Mouse (Mus musculus) heart, adult 2 months (tissue): ENCODE results near the gene Zdhhc23. TPM values are rescaled to one million over a fixed set of nuclear protein-coding genes. Genes with fewer than 3 reads are reported as not detected.

Experiments used
- DNase-seq, 2 experiments: peaks; one replicate each; pipeline ENCODE4 v3.0.0; 2021
- H3K27ac ChIP-seq: fragments of 200-600 bp; 2 replicates; pipeline ENCODE4 v1.8.1; 2022
- H3K27me3 ChIP-seq: fragments of 200-500 bp; 2 replicates; pipeline ENCODE4 v1.6.1; 2012; ENCODE audit warnings: mild to moderate bottlenecking, low read length, inconsistent platforms, mixed read lengths; ENCODE audit not compliant: control insufficient read depth, insufficient read depth
- H3K36me3 ChIP-seq: fragments of 200-500 bp; 2 replicates; pipeline ENCODE4 v1.6.1; 2012; ENCODE audit warnings: low read length, inconsistent platforms; ENCODE audit not compliant: control insufficient read depth, insufficient read depth
- H3K4me1 ChIP-seq: fragments of 200-500 bp; 2 replicates; pipeline ENCODE4 v1.6.1; 2011; ENCODE audit warnings: low read length; ENCODE audit not compliant: control insufficient read depth, insufficient read depth
- H3K4me3 ChIP-seq: fragments of 200-600 bp; 2 replicates; pipeline ENCODE4 v1.8.1; 2022
- H3K79me2 ChIP-seq: fragments of 200-500 bp; replicated peaks from 2 replicates; pipeline ENCODE4 v1.6.1; 2012; ENCODE audit warnings: mild to moderate bottlenecking, inconsistent platforms, low read length, moderate library complexity, mixed read lengths; ENCODE audit not compliant: control insufficient read depth, insufficient read depth
- H3K9ac ChIP-seq: fragments of 200-500 bp; 2 replicates; pipeline ENCODE4 v1.6.1; 2012; ENCODE audit warnings: low read depth, mild to moderate bottlenecking, control low read depth, inconsistent platforms, low read length, mixed read lengths
- CTCF ChIP-seq: fragments of 200-600 bp; IDR thresholded peaks from 2 replicates; pipeline ENCODE4 v1.8.1; 2022; ENCODE audit warnings: antibody characterized with exemption, mild to moderate bottlenecking, moderate library complexity
- EP300 ChIP-seq: fragments of 200-500 bp; IDR thresholded peaks from 2 replicates; pipeline ENCODE4 v1.6.1; 2011; ENCODE audit warnings: low read depth, low read length, control low read depth; ENCODE audit not compliant: insufficient read depth
- POLR2A ChIP-seq: fragments of 200-500 bp; IDR thresholded peaks from 2 replicates; pipeline ENCODE4 v1.6.1; 2011; ENCODE audit warnings: mild to moderate bottlenecking, low read depth, low read length, control low read depth; ENCODE audit not compliant: insufficient read depth
- WGBS: fragments of 180-500 bp; shearing (Covaris S2); methylation state at CpG from one replicate; pipeline ENCODE4 v1.1.7; 2018; 5-methylcytosine and 5-hydroxymethylcytosine counted together
- intact Hi-C: fragments of 180-260 bp; cut with DNase I; formaldehyde crosslinking; loops from one replicate; pipeline ENCODE4 v1.15.1; 2025
- polyA plus RNA-seq: library from polyadenylated mRNA; depleted of rRNA; stranded (reverse); fragments of >200 nt; gene quantifications from 2 replicates; pipeline ENCODE4 v1.2.3, GENCODE M21; 2012
- total RNA-seq, 2 experiments: library from RNA; stranded (reverse); gene quantifications; 2 replicates each; pipeline ENCODE4 v1.2.3; 2021

Zdhhc23 gene
- total and polyA plus RNA-seq, 3 experiments: 0.25 to 0.42 (median 0.27) TPM

DNA sequence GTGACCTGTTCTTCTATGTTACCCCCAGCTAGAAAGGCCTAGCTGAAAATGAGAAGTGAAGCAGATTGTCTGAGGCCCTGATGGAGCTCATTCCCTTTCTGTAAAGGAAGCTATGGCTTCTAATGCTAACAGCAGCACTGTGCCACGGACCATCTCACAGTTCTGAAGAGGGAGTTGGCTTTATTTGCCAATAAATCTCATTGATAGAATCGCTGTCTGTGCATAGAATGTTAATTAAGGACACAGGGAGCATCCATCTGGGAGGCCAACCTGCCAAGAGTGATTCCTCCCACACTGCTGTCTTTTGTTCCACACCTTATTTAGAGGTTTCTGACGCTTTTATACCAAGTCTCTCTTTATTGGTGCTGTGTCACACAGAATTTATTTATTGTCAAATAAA, 48.1 kb downstream of the Zdhhc23 start:
- DNase-seq: no peak
- Histone ChIP-seq H3K27ac (no peak overlapping the region), H3K9ac (no peak overlapping the region), H3K4me3 (no peak overlapping the region), H3K27me3 (no peaks in the 10 kb centered on the region), H3K4me1 (no peaks in the 10 kb centered on the region; the same call in 1 of the 2 replicates), H3K36me3 (no peaks in the 10 kb centered on the region), H3K79me2 (no peaks in the 10 kb centered on the region)
- intact Hi-C loops: no loop called here
- WGBS: 89% methylated on average over 3 of the region's 3 CpGs
- TF ChIP-seq CTCF (no peak), EP300 (no peak), POLR2A (no peak)

DNA sequence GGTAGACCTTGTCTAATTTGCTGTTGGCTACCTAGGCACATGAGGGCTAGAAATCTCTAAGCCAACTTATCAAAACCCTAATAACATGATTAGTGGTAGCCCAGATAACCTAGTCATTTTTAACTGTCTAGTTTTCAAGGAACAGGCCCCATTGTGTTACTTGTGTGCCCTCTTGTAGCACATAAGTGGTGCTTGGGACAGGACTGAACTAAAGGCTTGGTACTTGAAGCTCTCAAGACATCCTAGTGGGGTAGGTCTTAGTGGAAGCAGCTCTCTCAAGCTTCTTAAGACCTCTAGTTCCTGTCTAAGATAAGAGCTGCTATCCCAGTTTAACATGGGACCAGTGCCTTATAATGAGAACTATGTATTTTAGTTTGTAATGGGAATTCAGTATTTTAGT, 49.0 kb downstream of the Zdhhc23 start:
- intact Hi-C loops: no loop called here
- TF ChIP-seq CTCF: no peak
- no peak for TF ChIP-seq EP300
- TF ChIP-seq POLR2A: no peak
- DNase-seq: no peak
- Histone ChIP-seq H3K4me1 (no peaks in the 10 kb centered on the region; the same call in 1 of the 2 replicates), H3K4me3 (no peak overlapping the region), H3K9ac (no peak overlapping the region), H3K79me2 (no peaks in the 10 kb centered on the region), H3K27ac (no peak overlapping the region), H3K27me3 (no peaks in the 10 kb centered on the region), H3K36me3 (no peaks in the 10 kb centered on the region)

DNA sequence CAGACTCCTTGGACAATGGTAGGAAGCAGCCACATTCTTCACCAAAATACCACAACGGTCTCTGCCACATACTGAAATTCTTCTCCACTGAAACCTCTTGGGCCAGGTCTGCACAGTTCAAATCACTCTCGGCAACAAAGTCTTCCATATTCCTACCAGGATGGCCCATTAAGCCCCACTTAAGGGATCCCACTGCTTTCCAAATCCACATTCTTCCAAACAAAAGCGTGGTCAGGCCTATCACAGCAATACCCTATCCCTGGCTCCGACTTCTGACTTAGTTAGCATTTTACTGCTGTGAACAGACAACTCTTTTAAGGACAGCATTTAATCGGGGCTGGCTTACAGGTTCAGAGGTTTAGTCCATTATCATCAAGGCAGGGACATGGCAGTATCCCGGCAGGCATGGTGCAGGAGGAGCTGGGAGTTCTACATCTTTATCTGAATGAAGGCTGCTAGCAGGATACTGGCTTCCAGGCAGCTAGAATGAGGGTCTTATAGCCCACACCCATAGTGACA, 53.2 kb downstream of the Zdhhc23 start, which contains the start of gene Qtrt2:
Gene Qtrt2, minus strand, starts transcription at position 469 of the 519 bp plus-strand sequence.
- WGBS: 80% methylated on average over 6 of the region's 6 CpGs
- Histone ChIP-seq H3K79me2 (no peaks in the 10 kb centered on the region), H3K36me3 (no peaks in the 10 kb centered on the region), H3K9ac (no peak within 1 kb of the TSS), H3K4me1 (no peaks in the 10 kb centered on the region), H3K27me3 (no peaks in the 10 kb centered on the region), H3K27ac (no peak within 1 kb of the TSS), H3K4me3 (no peak within 1 kb of the TSS)
- DNase-seq: no peak
- no peak for TF ChIP-seq POLR2A
- TF ChIP-seq CTCF: no peak
- no peak for TF ChIP-seq EP300
- intact Hi-C loops: no loop called here

DNA sequence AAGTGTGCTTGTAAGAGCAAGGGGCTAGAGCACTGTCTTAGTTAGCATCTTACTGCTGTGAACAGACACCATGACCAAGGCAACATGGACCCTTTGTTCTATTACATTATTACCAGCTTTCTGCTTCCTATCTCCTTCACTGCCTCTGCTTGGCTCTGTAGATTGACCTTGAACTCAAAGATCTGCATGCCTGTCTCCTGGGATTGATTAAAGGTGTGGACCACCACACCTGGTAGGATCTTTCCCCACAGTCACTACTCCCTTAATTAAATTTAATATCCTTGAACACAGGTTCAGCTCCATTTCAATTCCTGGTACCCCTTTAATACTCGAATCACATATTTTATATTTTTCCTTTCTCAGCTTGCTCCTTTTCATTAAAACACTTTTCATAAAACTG, 53.7 kb downstream of the Zdhhc23 start:
- Histone ChIP-seq H3K36me3 (no peaks in the 10 kb centered on the region), H3K79me2 (no peaks in the 10 kb centered on the region), H3K27ac (no peak overlapping the region), H3K9ac (no peak overlapping the region), H3K27me3 (no peaks in the 10 kb centered on the region), H3K4me1 (no peaks in the 10 kb centered on the region), H3K4me3 (no peak overlapping the region)
- WGBS: 85% methylated on average over 1 of the region's 1 CpGs
- intact Hi-C loops: no loop called here
- TF ChIP-seq POLR2A (no peak), EP300 (no peak), CTCF (no peak)
- DNase-seq: no peak

DNA sequence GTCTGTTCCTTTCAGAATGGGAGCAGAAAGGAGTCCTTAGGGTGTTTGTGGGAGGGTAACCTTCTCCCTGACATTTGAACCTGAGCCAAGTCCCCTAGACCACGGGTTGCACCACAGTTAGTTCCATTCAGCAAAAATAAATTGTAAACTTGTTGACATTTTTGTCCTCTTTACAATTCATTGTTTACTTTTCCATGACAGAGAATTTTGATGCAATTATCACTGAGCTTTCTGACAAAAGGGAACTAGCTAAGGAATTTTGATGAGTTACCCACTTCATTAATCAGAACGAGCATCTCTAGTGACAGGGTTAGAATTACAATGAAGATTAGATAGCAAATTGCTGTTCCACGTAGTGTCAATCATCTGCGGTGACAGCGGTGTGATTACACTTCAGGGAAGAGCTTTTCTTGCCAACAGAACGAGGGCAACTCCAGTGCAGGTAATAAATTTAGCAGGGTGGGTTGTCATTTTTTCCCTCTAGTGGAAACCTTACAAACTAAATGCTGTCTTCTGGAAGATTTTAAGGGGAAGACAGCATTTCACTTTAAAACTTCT, 54.5 kb downstream of the Zdhhc23 start:
- Histone ChIP-seq H3K36me3 (no peaks in the 10 kb centered on the region), H3K27me3 (no peaks in the 10 kb centered on the region), H3K4me1 (no peaks in the 10 kb centered on the region), H3K27ac (no peak overlapping the region), H3K9ac (no peak overlapping the region), H3K4me3 (no peak overlapping the region), H3K79me2 (no peaks in the 10 kb centered on the region)
- WGBS: 48% methylated on average over 6 of the region's 6 CpGs
- intact Hi-C loops: no loop called here
- DNase-seq: no peak
- TF ChIP-seq POLR2A (no peak), EP300 (no peak), CTCF (no peak)

DNA sequence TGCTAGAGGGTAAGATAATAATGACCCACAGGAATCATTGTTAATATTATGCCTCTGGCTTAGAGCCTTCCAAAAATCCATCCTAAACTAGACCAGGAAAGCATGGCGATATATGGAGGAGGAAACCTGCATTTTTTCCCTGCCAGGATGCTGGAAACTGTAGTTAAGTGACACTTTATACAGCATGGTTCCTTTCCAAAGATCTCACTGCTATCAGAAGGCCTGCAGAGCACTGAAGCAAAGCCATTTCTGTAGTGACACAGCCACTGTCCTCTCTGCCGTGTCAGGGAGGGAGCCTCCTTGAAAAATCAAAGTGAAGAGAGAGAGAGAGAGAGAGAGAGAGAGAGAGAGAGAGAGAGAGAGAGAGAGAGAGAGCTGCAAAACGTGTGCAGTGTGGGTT, 57.0 kb downstream of the Zdhhc23 start:
- 57% methylated on average over 3 of the region's 3 CpGs for WGBS
- Histone ChIP-seq H3K79me2 (no peaks in the 10 kb centered on the region), H3K9ac (no peak overlapping the region), H3K27me3 (no peaks in the 10 kb centered on the region), H3K27ac (no peak overlapping the region), H3K36me3 (no peaks in the 10 kb centered on the region), H3K4me3 (no peak overlapping the region), H3K4me1 (no peaks in the 10 kb centered on the region)
- no peak for DNase-seq
- intact Hi-C loops: no loop called here
- no peak for TF ChIP-seq CTCF
- no peak for TF ChIP-seq EP300
